Mouse (Mus musculus): ENCODE measurements around the gene Mrnip. TPM values are rescaled to one million over a fixed set of nuclear protein-coding genes. Genes with fewer than 3 reads are reported as not detected.
A peak's percentile ranks its signal among the peaks of the same experiment; 100 is the strongest.

The Mrnip gene
- polyA plus RNA-seq, 1 experiment from 2014 or later = 10.5 TPM

DNA sequence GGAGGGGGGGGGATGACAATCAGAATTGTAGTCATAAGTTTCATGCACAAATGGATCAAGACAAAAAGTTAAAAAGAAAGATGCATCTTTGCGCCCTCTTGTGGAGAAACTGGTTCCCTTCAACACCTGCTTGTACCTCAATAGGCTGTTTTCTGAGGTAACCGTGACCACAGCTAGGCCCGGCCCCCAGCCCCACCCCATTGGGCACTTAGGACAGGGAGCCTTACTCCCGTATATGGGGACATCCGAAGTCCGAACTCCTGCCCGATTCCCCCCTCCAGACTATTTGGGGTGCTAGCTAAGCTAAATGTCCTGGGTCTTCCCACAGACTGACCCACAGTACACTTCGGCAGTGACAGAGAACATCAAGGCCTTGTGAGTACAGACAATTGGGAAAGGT lies 57.2 kb downstream of the Mrnip start:
- H3K4me1 ChIP-seq = peaks cover 37% of the 10 kb centered on the region
- 0 out of 2 replicates have a peak, but pooled peaks have one; percentile 23 for ATAC-seq (ENCODE audit: insufficient read depth, low FRiP score, low read depth)
- no peaks in the 10 kb centered on the region for H3K27me3 ChIP-seq (replicated peaks)

GRCm38 (mm10) chr11:50233022-50233421 lies 58.8 kb downstream of the Mrnip start:
- 95% methylated on average over 13 of the region's 13 CpGs for WGBS
- Histone ChIP-seq H3K36me3 (peaks cover 25% of the 10 kb centered on the region), H3K4me2 (no peak overlapping the region), H3K27me3 (replicated peaks) (peaks cover 10% of the 10 kb centered on the region; the same call in 1 of the 2 replicates), H3K4me3 (replicated peaks) (no peak overlapping the region), H3K27ac (no peak overlapping the region), H3K9me3 (no peaks in the 10 kb centered on the region), H3K4me1 (peaks cover 38% of the 10 kb centered on the region), H3K9ac (no peak overlapping the region)
- ATAC-seq (ENCODE audit: insufficient read depth, low FRiP score, low read depth) = no peak

More for the DNA sequence above, 57.2 kb downstream of the Mrnip start:
- H3K9ac ChIP-seq = no peak overlapping the region
- H3K36me3 ChIP-seq = peaks cover 25% of the 10 kb centered on the region
- no peaks in the 10 kb centered on the region for H3K9me3 ChIP-seq
- H3K4me2 ChIP-seq = peak overlapping the region; percentile 49; the same call in 1 of the 2 replicates
- peak overlapping the region; percentile 23; the same call in 1 of the 2 replicates for H3K4me3 ChIP-seq (replicated peaks)
- 22% methylated on average over 8 of the region's 8 CpGs for WGBS
- H3K27ac ChIP-seq = no peak overlapping the region

GRCm38 (mm10) chr11:50233993-50234392 lies 59.7 kb downstream of the Mrnip start:
- H3K9me3 ChIP-seq = no peaks in the 10 kb centered on the region
- no peak overlapping the region for H3K27ac ChIP-seq
- H3K4me1 ChIP-seq = peaks cover 31% of the 10 kb centered on the region
- no peak overlapping the region for H3K9ac ChIP-seq
- WGBS = 83% methylated on average over 11 of the region's 11 CpGs
- H3K4me2 ChIP-seq = no peak overlapping the region
- H3K27me3 ChIP-seq (replicated peaks) = peaks cover 16% of the 10 kb centered on the region; the same call in 1 of the 2 replicates
- peaks cover 25% of the 10 kb centered on the region for H3K36me3 ChIP-seq
- H3K4me3 ChIP-seq (replicated peaks) = no peak overlapping the region
- ATAC-seq (ENCODE audit: insufficient read depth, low FRiP score, low read depth) = no peak

- H3K9ac ChIP-seq = no peak overlapping the region
- no peak overlapping the region for H3K4me2 ChIP-seq
- peaks cover 27% of the 10 kb centered on the region for H3K4me1 ChIP-seq
- peaks cover 16% of the 10 kb centered on the region; the same call in 1 of the 2 replicates for H3K27me3 ChIP-seq (replicated peaks)
- H3K4me3 ChIP-seq (replicated peaks) = no peak overlapping the region
- 96% methylated on average over 23 of the region's 25 CpGs for WGBS
- no peaks in the 10 kb centered on the region for H3K9me3 ChIP-seq
- peaks cover 25% of the 10 kb centered on the region for H3K36me3 ChIP-seq
- ATAC-seq (ENCODE audit: insufficient read depth, low FRiP score, low read depth) = no peak
- H3K27ac ChIP-seq = no peak overlapping the region
Measured at GRCm38 (mm10) chr11:50234606-50235005, 60.4 kb downstream of the Mrnip start.

- Histone ChIP-seq H3K27me3 (replicated peaks) (peaks cover 16% of the 10 kb centered on the region; the same call in 1 of the 2 replicates), H3K4me3 (replicated peaks) (peak overlapping the region; percentile 52), H3K9me3 (no peaks in the 10 kb centered on the region), H3K4me2 (peak overlapping the region; percentile 92), H3K36me3 (peaks cover 25% of the 10 kb centered on the region), H3K27ac (peak overlapping the region; percentile 5), H3K9ac (0 out of 2 replicates have a peak overlapping the region, but pooled peaks have one; percentile 8), H3K4me1 (peaks cover 13% of the 10 kb centered on the region)
- ATAC-seq (ENCODE audit: insufficient read depth, low FRiP score, low read depth) = peak; percentile 93
- WGBS = under 1% methylated on average over 26 of the region's 27 CpGs
Measured at GRCm38 (mm10) chr11:50236540-50236936, 62.3 kb downstream of the Mrnip start.

DNA sequence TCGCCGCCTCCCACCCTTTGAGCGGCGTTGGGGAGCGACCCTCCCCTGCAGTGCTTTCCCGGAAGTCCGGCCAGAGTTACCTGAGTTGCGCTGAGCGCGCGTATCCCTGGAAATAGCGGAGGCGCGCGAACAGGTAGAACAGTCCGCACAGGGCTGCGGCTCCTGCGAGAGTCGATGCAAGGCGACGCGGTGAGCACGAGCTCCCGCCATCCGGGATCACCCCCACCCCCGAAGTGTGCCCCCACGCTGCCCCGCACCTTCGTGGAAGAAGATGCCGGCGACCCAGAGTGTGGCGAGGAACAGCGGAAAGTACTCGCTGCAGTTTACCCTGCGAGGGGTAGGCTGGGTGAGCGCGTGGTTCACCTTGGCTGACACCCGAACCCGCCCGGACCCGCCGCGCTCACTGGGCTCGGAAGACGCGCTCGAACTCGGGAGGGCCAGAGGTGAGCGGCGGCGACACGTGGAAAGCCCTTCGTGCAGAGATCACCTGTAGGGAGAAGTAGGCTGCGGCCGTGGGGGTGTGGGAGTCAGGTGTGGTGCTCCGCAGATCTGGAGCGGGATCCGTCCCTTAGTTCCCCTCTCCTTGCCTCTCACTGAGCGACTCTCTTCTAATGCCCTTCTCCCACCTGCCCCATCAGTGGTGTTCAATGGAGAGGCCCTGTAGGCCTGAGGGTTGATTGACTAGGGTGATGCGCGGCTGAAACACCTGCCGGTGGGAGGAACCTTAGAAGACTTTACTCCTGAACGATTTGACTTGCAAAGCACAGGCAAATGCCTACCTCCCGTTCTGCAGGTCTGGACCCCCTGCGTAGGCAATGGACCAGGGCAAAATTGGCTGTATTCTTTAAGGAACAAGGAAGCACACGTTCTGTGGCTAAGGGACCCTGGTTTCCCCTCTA lies 62.9 kb downstream of the Mrnip start:
- Histone ChIP-seq H3K4me1 (peaks cover 13% of the 10 kb centered on the region), H3K9ac (0 out of 2 replicates have a peak overlapping the region, but pooled peaks have one; percentile 8), H3K27me3 (replicated peaks) (peaks cover 16% of the 10 kb centered on the region; the same call in 1 of the 2 replicates), H3K36me3 (peaks cover 25% of the 10 kb centered on the region), H3K4me2 (peak overlapping the region; percentile 92), H3K27ac (no peak overlapping the region; the same call in 1 of the 2 replicates), H3K9me3 (no peaks in the 10 kb centered on the region), H3K4me3 (replicated peaks) (peak overlapping the region; percentile 52)
- 2% methylated on average over 66 of the region's 66 CpGs for WGBS
- ATAC-seq (ENCODE audit: insufficient read depth, low FRiP score, low read depth) = peak; percentile 17

DNA sequence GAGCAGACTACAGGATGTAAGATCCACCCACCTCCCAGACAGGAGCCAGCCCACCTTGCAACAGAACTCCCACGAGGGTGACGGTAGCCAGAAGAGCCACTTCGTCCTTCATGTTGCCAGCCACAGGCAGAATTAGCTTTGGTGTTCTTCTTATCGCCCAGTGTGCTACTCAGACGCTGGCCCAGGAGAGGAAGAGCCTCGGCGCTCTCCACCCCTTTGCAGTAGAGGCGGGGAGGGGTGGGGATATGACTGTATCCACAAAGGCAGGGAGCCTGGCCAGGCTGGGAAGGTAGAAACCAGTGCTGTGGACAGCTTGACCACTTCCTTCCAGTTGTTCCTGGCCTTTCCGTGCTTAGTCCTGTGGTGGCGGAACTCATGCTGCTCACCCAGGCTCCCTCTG lies 64.1 kb downstream of the Mrnip start, which contains the start of gene Ltc4s:
Ltc4s (minus strand) TSS at position 293 of the 400 bp plus-strand sequence.
- 39% methylated on average over 10 of the region's 10 CpGs for WGBS
- Histone ChIP-seq H3K9ac (no peak within 1 kb of the TSS), H3K4me1 (peaks cover 13% of the 10 kb centered on the region), H3K4me3 (replicated peaks) (peak within 1 kb of the TSS; percentile 52), H3K27ac (no peak within 1 kb of the TSS), H3K36me3 (peaks cover 15% of the 10 kb centered on the region), H3K9me3 (no peaks in the 10 kb centered on the region), H3K4me2 (peak within 1 kb of the TSS; percentile 92), H3K27me3 (replicated peaks) (peaks cover 16% of the 10 kb centered on the region; the same call in 1 of the 2 replicates)
- ATAC-seq (ENCODE audit: insufficient read depth, low FRiP score, low read depth) = no peak

DNA sequence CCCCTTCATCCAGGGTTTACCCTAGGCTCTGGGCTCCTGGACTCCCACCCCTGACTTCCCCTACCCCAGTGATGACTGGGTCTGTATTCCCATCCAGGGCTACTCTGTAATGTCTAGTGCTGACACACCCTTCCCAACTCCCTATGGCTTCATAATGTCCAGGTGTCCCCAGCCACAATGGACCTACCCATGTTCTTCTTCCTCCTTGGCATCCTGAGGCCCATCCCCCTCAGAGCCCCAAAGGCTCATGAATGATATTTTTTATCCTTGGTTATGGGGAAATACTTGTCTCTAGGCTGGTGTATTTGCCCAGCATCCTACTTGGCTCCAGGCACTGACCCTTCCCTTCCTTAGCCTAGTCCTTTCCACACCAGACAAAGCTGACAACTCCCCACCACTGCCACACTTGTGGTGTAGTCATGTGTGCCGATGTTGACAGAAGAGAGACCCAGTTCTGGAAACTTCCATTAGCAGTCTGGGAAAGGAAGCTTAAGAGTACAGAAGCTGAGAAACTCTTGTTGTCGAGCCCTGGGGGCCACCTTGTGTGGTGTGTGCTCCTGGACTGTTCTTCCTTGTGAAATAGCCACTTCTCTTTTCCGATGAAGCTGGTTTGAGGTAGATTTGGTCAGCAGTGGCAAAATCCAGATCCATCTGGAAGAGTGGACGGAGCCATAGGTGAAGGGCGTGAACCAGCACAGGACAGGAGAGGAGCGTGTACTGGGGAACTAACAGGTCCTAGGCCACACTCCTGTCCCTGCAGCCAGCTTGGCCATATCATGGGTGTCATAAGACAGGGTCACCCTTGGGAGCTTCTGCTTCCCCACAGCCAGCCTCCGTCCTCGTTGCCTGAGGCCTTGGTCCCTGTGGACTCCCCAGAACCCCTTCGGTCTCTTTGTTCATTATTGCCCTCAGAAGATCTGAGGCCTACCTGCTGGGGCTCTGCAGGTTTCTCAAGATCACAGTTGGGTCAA lies 64.9 kb downstream of the Mrnip start:
- Histone ChIP-seq H3K27ac (no peak overlapping the region), H3K9ac (no peak overlapping the region), H3K36me3 (peaks cover 7% of the 10 kb centered on the region), H3K4me2 (0 out of 2 replicates have a peak overlapping the region, but pooled peaks have one; percentile 92), H3K4me1 (peaks cover 13% of the 10 kb centered on the region), H3K9me3 (no peaks in the 10 kb centered on the region), H3K27me3 (replicated peaks) (peaks cover 16% of the 10 kb centered on the region; the same call in 1 of the 2 replicates), H3K4me3 (replicated peaks) (no peak overlapping the region)
- no peak for ATAC-seq (ENCODE audit: insufficient read depth, low FRiP score, low read depth)
- 90% methylated on average over 9 of the region's 9 CpGs for WGBS

DNA sequence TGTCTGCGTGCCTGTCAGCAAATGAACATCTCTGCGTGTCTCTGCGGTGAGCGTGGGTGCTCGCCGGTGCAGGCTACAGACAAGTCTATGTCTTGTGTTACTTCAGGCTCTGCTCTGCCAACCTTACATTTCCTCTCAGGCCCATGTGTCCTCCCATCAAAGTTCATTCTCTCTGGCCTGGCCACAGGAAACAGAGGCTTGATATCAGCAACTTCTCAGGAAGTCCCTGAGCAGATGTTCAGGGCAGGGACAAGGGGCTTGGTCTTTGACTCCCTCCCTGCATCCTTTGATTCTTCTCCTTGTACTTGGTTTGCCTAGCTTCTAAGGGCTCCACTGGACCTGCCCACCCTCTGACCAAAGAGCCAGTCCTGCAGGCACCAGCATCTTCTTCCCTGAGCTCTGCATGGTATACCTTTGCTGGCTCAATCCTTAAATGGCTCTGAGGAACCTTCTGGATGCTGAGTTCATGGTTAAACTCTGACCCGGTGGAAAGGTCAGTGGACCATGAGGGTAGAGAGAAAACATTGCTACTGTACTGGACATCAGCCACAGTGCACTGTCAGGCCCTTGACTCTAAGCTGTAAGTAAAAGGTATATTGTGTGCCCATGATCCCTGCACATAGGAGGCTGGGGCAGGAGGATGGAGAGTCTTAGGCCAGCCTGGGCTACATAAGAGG lies 66.1 kb downstream of the Mrnip start:
- 87% methylated on average over 7 of the region's 7 CpGs for WGBS
- Histone ChIP-seq H3K27me3 (replicated peaks) (peaks cover 16% of the 10 kb centered on the region; the same call in 1 of the 2 replicates), H3K4me3 (replicated peaks) (no peak overlapping the region), H3K9ac (no peak overlapping the region), H3K9me3 (no peaks in the 10 kb centered on the region), H3K4me2 (no peak overlapping the region), H3K36me3 (no peaks in the 10 kb centered on the region), H3K4me1 (peaks cover 13% of the 10 kb centered on the region), H3K27ac (no peak overlapping the region)
- no peak for ATAC-seq (ENCODE audit: insufficient read depth, low FRiP score, low read depth)

DNA sequence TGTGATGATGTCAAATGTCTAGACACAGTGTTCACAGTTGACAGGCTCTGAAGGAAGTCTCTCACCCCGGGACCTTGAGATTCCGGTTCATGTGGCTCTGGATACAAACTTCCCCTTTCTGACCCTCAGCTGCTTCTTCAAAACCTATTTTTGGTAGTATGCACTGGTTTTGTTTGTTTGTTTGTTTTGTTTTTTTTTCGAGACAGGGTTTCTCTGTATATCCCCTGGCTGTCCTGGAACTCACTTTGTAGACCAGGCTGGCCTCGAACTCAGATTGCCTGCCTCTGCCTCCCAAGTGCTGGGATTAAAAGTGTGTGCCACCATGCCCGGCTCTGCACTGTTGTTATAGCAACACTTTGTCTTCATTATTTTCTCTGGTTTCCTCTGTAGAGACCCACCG lies 69.7 kb downstream of the Mrnip start:
- WGBS = 80% methylated on average over 6 of the region's 6 CpGs
- no peak for ATAC-seq (ENCODE audit: insufficient read depth, low FRiP score, low read depth)
- H3K27me3 ChIP-seq (replicated peaks) = no peaks in the 10 kb centered on the region
- no peak overlapping the region for H3K4me3 ChIP-seq (replicated peaks)
- no peaks in the 10 kb centered on the region for H3K9me3 ChIP-seq
- H3K36me3 ChIP-seq = no peaks in the 10 kb centered on the region
- no peak overlapping the region for H3K27ac ChIP-seq
- H3K9ac ChIP-seq = no peak overlapping the region
- H3K4me1 ChIP-seq = no peaks in the 10 kb centered on the region
- no peak overlapping the region for H3K4me2 ChIP-seq

GRCm38 (mm10) chr11:50245269-50245668 lies 71.0 kb downstream of the Mrnip start:
- WGBS = 74% methylated on average over 5 of the region's 5 CpGs
- no peak for ATAC-seq (ENCODE audit: insufficient read depth, low FRiP score, low read depth)
- Histone ChIP-seq H3K27ac (no peak overlapping the region), H3K27me3 (replicated peaks) (no peaks in the 10 kb centered on the region), H3K4me3 (replicated peaks) (no peak overlapping the region), H3K9me3 (no peaks in the 10 kb centered on the region), H3K4me1 (no peaks in the 10 kb centered on the region), H3K4me2 (no peak overlapping the region), H3K9ac (no peak overlapping the region), H3K36me3 (no peaks in the 10 kb centered on the region)
